Mouse (Mus musculus): ENCODE measurements around the gene Ccdc58. TPM values are rescaled to one million over a fixed set of nuclear protein-coding genes. Genes with fewer than 3 reads are reported as not detected.
"Not testable (repeated sequence)": the region's sequence is repeated elsewhere in the genome, so short reads cannot be mapped to it uniquely, and the experiment has no call there.

Gene Ccdc58
- total and polyA plus RNA-seq, 2 experiments from 2014 or later, result 8.2 to 22.9 TPM

DNA sequence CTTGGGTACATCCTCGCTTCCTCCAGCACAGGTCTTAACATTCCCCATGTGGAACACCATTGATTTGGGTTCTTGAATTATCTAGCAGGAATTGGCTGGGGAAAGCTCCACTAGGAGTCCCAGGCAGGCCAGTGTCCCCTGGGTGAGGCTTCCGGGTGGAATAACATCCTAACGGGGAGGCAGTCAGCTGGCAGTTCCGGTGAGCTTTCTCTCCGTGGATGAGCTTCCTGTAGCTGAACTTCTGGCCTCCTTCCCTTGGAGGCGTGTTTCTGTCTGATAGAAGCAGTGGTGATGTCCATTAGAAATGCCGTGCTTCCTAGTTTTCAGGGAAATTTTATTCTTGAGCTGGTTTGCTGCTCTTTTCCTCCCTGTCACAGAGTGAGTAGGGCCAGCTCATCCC lies 17.6 kb downstream of the Ccdc58 start:
- no peak for TF ChIP-seq CTCF (IDR thresholded peaks at IDR 0.05)
- Histone ChIP-seq H3K9me3 (ENCODE audit: low read length) (no peaks in the 10 kb centered on the region), H3K36me3 (ENCODE audit: insufficient read depth, low read length) (peaks cover 14% of the 10 kb centered on the region), H3K27me3 (ENCODE audit: insufficient read depth, low read length) (no peaks in the 10 kb centered on the region), H3K4me2 (ENCODE audit: low read depth, low read length, poor library complexity, severe bottlenecking) (no peak overlapping the region), H3K27ac (ENCODE audit: low read depth, low read length) (no peak overlapping the region), H3K4me3 (ENCODE audit: low read depth, low read length) (no peak overlapping the region), H3K9ac (replicated peaks; ENCODE audit: low read length, poor library complexity, severe bottlenecking) (no peak overlapping the region), H3K4me1 (ENCODE audit: insufficient read depth, low read length) (no peaks in the 10 kb centered on the region)
- DNase-seq (ENCODE audit: low spot score), result no peak
- no peak for ATAC-seq (ENCODE audit: low FRiP score)
- WGBS, result 88% methylated on average over 7 of the region's 7 CpGs

DNA sequence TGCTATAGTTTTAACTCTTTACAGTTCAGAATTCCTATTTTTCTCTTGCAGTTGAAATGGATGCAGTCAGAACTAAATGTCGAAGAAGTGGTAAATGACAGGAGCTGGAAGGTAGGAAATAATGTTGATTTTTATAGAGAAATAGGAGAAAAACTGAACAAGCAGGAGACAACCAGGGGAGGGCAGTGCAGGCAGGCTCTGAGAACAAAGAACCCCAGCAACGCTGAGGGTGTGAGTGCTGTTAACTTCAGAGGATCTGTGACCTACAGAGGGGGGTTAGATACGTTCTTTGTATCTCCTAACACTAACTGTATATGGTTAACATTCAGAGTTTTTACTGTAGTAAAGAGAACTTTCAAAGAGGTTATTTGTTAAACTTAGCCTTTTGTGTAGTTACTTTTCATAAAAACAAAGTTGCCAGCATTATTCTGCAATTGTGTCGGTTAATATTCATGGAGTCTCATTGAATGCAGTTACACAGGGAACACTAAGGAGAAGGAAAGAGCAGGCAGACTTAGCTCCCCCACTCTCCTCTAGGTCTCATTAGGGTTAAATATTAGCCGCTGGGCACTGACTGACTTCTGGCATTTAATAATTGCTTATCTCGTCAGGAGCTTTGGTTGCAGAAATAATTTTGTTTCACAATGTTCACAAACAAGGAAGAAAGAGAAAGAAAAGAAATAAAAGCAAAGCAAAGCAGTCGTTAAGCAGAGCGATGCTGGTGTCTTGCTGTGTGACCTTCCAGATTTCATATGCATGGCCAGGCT lies 18.5 kb downstream of the Ccdc58 start:
- no peak overlapping the region for H3K9ac ChIP-seq (replicated peaks; ENCODE audit: low read length, poor library complexity, severe bottlenecking)
- H3K4me1 ChIP-seq (ENCODE audit: insufficient read depth, low read length), result no peaks in the 10 kb centered on the region
- ATAC-seq (ENCODE audit: low FRiP score) (no peak), DNase-seq (ENCODE audit: low spot score) (peak; percentile 12)
- no peak overlapping the region for H3K4me3 ChIP-seq (ENCODE audit: low read depth, low read length)
- H3K27me3 ChIP-seq (ENCODE audit: insufficient read depth, low read length), result no peaks in the 10 kb centered on the region
- TF ChIP-seq CTCF (IDR thresholded peaks at IDR 0.05), result peak; percentile 61
- H3K4me2 ChIP-seq (ENCODE audit: low read depth, low read length, poor library complexity, severe bottlenecking), result no peak overlapping the region
- H3K36me3 ChIP-seq (ENCODE audit: insufficient read depth, low read length), result peaks cover 14% of the 10 kb centered on the region
- H3K27ac ChIP-seq (ENCODE audit: low read depth, low read length), result no peak overlapping the region
- H3K9me3 ChIP-seq (ENCODE audit: low read length), result no peaks in the 10 kb centered on the region
- WGBS, result 80% methylated on average over 8 of the region's 8 CpGs

DNA sequence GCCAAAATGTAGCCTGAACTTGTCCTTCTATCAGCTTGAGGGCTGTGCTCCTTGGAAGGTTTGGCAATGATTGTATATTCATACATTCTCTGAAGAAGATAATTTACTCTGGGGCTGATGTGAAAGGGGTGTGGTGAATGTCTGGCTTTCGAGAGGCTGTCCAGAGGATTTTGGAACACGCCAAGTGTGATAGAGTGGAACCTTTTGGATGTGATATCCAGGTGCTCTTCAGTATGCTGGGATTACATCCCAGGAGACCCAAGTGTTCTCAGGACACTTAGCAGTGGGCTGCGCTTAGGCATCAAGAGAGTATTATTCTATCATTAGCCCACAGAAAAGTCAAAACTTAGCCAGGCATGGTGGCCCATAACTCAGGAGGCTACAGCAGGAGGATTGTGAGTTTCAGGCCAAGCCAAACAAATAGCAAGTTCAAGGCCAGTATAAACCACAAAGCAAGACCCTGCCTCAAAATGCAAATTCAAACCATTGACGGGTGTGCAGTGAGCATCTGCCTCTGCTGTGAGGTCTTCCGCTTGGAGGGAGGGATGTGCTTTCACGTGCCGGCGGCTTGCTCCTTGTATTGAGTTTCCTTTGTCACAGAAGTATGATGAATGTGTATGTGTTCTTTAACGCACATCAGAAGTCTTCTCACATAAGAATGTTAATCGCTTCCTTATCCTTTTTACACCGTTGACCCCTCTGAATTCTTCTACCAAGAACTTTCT lies 19.5 kb downstream of the Ccdc58 start:
- Histone ChIP-seq H3K27ac (ENCODE audit: low read depth, low read length) (no peak overlapping the region), H3K9me3 (ENCODE audit: low read length) (no peaks in the 10 kb centered on the region), H3K27me3 (ENCODE audit: insufficient read depth, low read length) (no peaks in the 10 kb centered on the region), H3K4me1 (ENCODE audit: insufficient read depth, low read length) (no peaks in the 10 kb centered on the region), H3K4me2 (ENCODE audit: low read depth, low read length, poor library complexity, severe bottlenecking) (no peak overlapping the region), H3K36me3 (ENCODE audit: insufficient read depth, low read length) (peaks cover 14% of the 10 kb centered on the region), H3K4me3 (ENCODE audit: low read depth, low read length) (no peak overlapping the region), H3K9ac (replicated peaks; ENCODE audit: low read length, poor library complexity, severe bottlenecking) (no peak overlapping the region)
- TF ChIP-seq CTCF (IDR thresholded peaks at IDR 0.05), result no peak
- ATAC-seq (ENCODE audit: low FRiP score), result no peak
- no peak for DNase-seq (ENCODE audit: low spot score)
- WGBS, result 89% methylated on average over 11 of the region's 11 CpGs

DNA sequence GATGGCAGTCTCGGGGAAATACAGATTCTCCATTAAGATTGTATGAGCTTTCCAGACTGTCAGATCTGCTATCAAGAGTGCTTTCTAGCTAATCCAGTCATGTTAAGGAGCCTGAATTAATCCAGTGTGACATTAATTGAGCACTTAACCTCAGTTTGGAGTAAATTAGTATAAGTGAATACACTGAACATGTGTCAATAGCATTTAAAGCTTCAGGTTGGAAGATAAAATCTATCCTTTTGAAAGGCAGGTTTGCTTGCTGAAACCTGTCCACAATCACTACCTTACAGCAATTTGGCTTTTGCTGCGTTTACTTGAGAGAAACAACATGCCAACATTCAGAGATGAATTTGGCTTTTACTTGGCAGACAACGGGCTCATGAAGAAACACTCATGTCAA lies 22.6 kb downstream of the Ccdc58 start:
- H3K9me3 ChIP-seq (ENCODE audit: low read length), result no peaks in the 10 kb centered on the region
- no peak for ATAC-seq (ENCODE audit: low FRiP score)
- H3K4me3 ChIP-seq (ENCODE audit: low read depth, low read length), result no peak overlapping the region
- 91% methylated on average over 3 of the region's 3 CpGs for WGBS
- no peak for TF ChIP-seq CTCF (IDR thresholded peaks at IDR 0.05)
- no peak overlapping the region for H3K9ac ChIP-seq (replicated peaks; ENCODE audit: low read length, poor library complexity, severe bottlenecking)
- H3K4me2 ChIP-seq (ENCODE audit: low read depth, low read length, poor library complexity, severe bottlenecking), result no peak overlapping the region
- no peaks in the 10 kb centered on the region; the same call in 1 of the 2 replicates for H3K36me3 ChIP-seq (ENCODE audit: insufficient read depth, low read length)
- no peak for DNase-seq (ENCODE audit: low spot score)
- no peaks in the 10 kb centered on the region for H3K4me1 ChIP-seq (ENCODE audit: insufficient read depth, low read length)
- no peaks in the 10 kb centered on the region for H3K27me3 ChIP-seq (ENCODE audit: insufficient read depth, low read length)
- H3K27ac ChIP-seq (ENCODE audit: low read depth, low read length), result no peak overlapping the region

DNA sequence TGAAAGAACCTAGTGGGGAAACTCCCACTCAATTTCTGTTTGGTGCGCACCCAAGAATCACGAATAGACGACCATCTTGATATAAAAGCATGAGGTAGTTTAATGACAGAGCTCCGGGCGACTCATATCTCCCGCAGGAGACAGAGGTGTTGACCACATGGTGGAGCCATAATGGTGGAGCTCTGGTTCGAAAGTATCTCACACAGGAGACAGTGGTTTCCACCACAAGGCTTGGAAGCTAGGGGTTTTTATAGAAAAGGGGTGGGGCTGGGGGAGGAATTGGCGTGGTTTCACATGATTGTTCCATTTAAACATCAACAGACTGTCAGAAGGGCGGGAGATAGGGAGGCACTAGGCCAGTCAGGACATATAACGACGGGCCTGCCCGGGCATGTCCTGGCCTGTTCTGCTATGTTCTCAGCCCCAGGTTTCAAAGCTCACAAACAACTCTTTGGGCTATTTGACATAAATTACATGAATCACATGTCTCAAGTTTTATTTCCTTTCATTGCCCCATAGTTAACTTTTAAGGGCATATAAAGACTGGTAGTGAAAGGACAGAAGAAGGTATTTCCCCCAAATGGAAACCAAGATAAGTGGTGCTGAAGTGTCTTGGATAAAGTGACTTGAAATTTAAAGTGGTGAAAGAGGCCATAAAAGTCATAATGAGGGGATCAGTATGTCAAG lies 26.5 kb downstream of the Ccdc58 start:
- 93% methylated on average over 12 of the region's 12 CpGs for WGBS
- H3K4me3 ChIP-seq (ENCODE audit: low read depth, low read length); H3K27ac ChIP-seq (ENCODE audit: low read depth, low read length): not testable (repeated sequence)

DNA sequence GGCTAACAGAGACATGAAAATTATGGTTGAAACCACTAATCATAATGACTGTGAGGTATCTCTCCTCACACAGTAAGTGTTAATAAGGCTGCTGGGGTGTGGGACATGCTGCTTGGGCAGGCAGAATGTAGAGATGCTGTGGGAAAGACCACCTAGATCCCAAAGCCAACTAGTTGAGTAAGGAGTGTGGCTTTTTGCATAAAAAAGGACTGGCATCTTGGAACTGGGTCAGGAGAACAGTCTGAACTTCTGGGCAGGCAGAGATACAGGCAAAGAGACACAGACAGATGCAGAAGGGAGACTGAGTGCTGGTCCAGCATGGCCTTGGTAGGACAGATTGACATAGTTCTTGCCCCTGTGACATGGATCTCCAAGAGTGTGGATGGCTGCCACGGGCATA lies 30.0 kb downstream of the Ccdc58 start:
- H3K9ac ChIP-seq (replicated peaks; ENCODE audit: low read length, poor library complexity, severe bottlenecking), result no peak overlapping the region
- no peaks in the 10 kb centered on the region for H3K4me1 ChIP-seq (ENCODE audit: insufficient read depth, low read length)
- H3K27me3 ChIP-seq (ENCODE audit: insufficient read depth, low read length), result no peaks in the 10 kb centered on the region
- H3K4me2 ChIP-seq (ENCODE audit: low read depth, low read length, poor library complexity, severe bottlenecking), result no peak overlapping the region
- ATAC-seq (ENCODE audit: low FRiP score) (no peak), DNase-seq (ENCODE audit: low spot score) (no peak)
- peaks cover 4% of the 10 kb centered on the region; the same call in 1 of the 2 replicates for H3K9me3 ChIP-seq (ENCODE audit: low read length)
- H3K27ac ChIP-seq (ENCODE audit: low read depth, low read length), result no peak overlapping the region
- 75% methylated on average over 1 of the region's 1 CpGs for WGBS
- no peak for TF ChIP-seq CTCF (IDR thresholded peaks at IDR 0.05)
- H3K4me3 ChIP-seq (ENCODE audit: low read depth, low read length), result no peak overlapping the region
- H3K36me3 ChIP-seq (ENCODE audit: insufficient read depth, low read length), result no peaks in the 10 kb centered on the region

More for the DNA sequence above, 26.5 kb downstream of the Ccdc58 start:
- H3K9ac ChIP-seq (replicated peaks; ENCODE audit: low read length, poor library complexity, severe bottlenecking); H3K4me1 ChIP-seq (ENCODE audit: insufficient read depth, low read length); H3K27me3 ChIP-seq (ENCODE audit: insufficient read depth, low read length); H3K4me2 ChIP-seq (ENCODE audit: low read depth, low read length, poor library complexity, severe bottlenecking); ATAC-seq (ENCODE audit: low FRiP score); H3K9me3 ChIP-seq (ENCODE audit: low read length); DNase-seq (ENCODE audit: low spot score); H3K36me3 ChIP-seq (ENCODE audit: insufficient read depth, low read length): not testable (repeated sequence)

All from midbrain, postnatal 0 days (tissue).